Mouse (Mus musculus): Measurements from ENCODE around the gene Ssh2. TPM values are rescaled to one million over a fixed set of nuclear protein-coding genes. Genes with fewer than 3 reads are reported as not detected.

Gene Ssh2
- polyA plus RNA-seq, 1 experiment from 2014 or later: 11.3 TPM

- H3K4me2 ChIP-seq (ENCODE audit: low read depth, low read length): no peak overlapping the region
- no peaks in the 10 kb centered on the region for H3K27me3 ChIP-seq (replicated peaks; ENCODE audit: control insufficient read depth, insufficient read depth, low read length)
- 80% methylated on average over 4 of the region's 14 CpGs for WGBS
- no peaks in the 10 kb centered on the region for H3K9me3 ChIP-seq (ENCODE audit: control insufficient read depth, low read length)
- DNase-seq (ENCODE audit: low spot score) (no peak), ATAC-seq (ENCODE audit: low read depth) (no peak)
- no peak overlapping the region for H3K27ac ChIP-seq (replicated peaks; ENCODE audit: low read depth, low read length)
- peaks cover 7% of the 10 kb centered on the region for H3K4me1 ChIP-seq (ENCODE audit: control insufficient read depth, insufficient read depth, low read length)
- H3K4me3 ChIP-seq (ENCODE audit: low read depth, low read length): no peak overlapping the region
- peaks cover 70% of the 10 kb centered on the region for H3K36me3 ChIP-seq (ENCODE audit: control insufficient read depth, insufficient read depth, low read length)
- H3K9ac ChIP-seq (ENCODE audit: low read depth, low read length): no peak overlapping the region
Measured at GRCm38 (mm10) chr11:77506273-77506672, 290.2 kb downstream of the Ssh2 start.

- Histone ChIP-seq H3K4me2 (ENCODE audit: low read depth, low read length) (no peak overlapping the region), H3K27me3 (replicated peaks; ENCODE audit: control insufficient read depth, insufficient read depth, low read length) (no peaks in the 10 kb centered on the region), H3K36me3 (ENCODE audit: control insufficient read depth, insufficient read depth, low read length) (peaks cover 68% of the 10 kb centered on the region), H3K4me3 (ENCODE audit: low read depth, low read length) (no peak overlapping the region), H3K27ac (replicated peaks; ENCODE audit: low read depth, low read length) (0 out of 2 replicates have a peak overlapping the region, but pooled peaks have one; percentile 48), H3K9ac (ENCODE audit: low read depth, low read length) (no peak overlapping the region), H3K4me1 (ENCODE audit: control insufficient read depth, insufficient read depth, low read length) (peaks cover 11% of the 10 kb centered on the region), H3K9me3 (ENCODE audit: control insufficient read depth, low read length) (no peaks in the 10 kb centered on the region)
- 74% methylated on average over 6 of the region's 6 CpGs for whole genome bisulfite sequencing
- ATAC-seq (ENCODE audit: low read depth) (no peak), DNase-seq (ENCODE audit: low spot score) (no peak)
Measured at GRCm38 (mm10) chr11:77506941-77507340, 290.9 kb downstream of the Ssh2 start.

GRCm38 (mm10) chr11:77507426-77507825 lies 291.3 kb downstream of the Ssh2 start:
- Histone ChIP-seq H3K4me2 (ENCODE audit: low read depth, low read length) (no peak overlapping the region), H3K9ac (ENCODE audit: low read depth, low read length) (no peak overlapping the region), H3K9me3 (ENCODE audit: control insufficient read depth, low read length) (no peaks in the 10 kb centered on the region), H3K36me3 (ENCODE audit: control insufficient read depth, insufficient read depth, low read length) (peaks cover 63% of the 10 kb centered on the region), H3K27ac (replicated peaks; ENCODE audit: low read depth, low read length) (no peak overlapping the region), H3K4me3 (ENCODE audit: low read depth, low read length) (no peak overlapping the region), H3K4me1 (ENCODE audit: control insufficient read depth, insufficient read depth, low read length) (peaks cover 16% of the 10 kb centered on the region), H3K27me3 (replicated peaks; ENCODE audit: control insufficient read depth, insufficient read depth, low read length) (no peaks in the 10 kb centered on the region)
- no peak for DNase-seq (ENCODE audit: low spot score)
- 0 out of 2 replicates have a peak, but pooled peaks have one; percentile 3 for ATAC-seq (ENCODE audit: low read depth)
- WGBS: 69% methylated on average over 4 of the region's 4 CpGs

GRCm38 (mm10) chr11:77508068-77509021 lies 292.3 kb downstream of the Ssh2 start:
- peak overlapping the region; percentile 73 for H3K4me2 ChIP-seq (ENCODE audit: low read depth, low read length)
- H3K4me1 ChIP-seq (ENCODE audit: control insufficient read depth, insufficient read depth, low read length): peaks cover 18% of the 10 kb centered on the region
- H3K36me3 ChIP-seq (ENCODE audit: control insufficient read depth, insufficient read depth, low read length): peaks cover 54% of the 10 kb centered on the region
- H3K9me3 ChIP-seq (ENCODE audit: control insufficient read depth, low read length): no peaks in the 10 kb centered on the region
- H3K9ac ChIP-seq (ENCODE audit: low read depth, low read length): peak overlapping the region; percentile 63
- no peaks in the 10 kb centered on the region for H3K27me3 ChIP-seq (replicated peaks; ENCODE audit: control insufficient read depth, insufficient read depth, low read length)
- peak overlapping the region; percentile 38 for H3K4me3 ChIP-seq (ENCODE audit: low read depth, low read length)
- DNase-seq (ENCODE audit: low spot score) (peak; percentile 92), ATAC-seq (ENCODE audit: low read depth) (peak; percentile 70)
- WGBS: 13% methylated on average over 38 of the region's 49 CpGs
- H3K27ac ChIP-seq (replicated peaks; ENCODE audit: low read depth, low read length): peak overlapping the region; percentile 45; the same call in 1 of the 2 replicates

Other genes starting within 250 kb of the Ssh2 start
- 0.73 and 2.2 TPM in 2 replicates for gene Slc6a4, start 217.7 kb upstream of the Ssh2 start, polyA plus RNA-seq (2014; fragmentation: Nextera tagmentation; extraction: Ambion mirVana)
- 59.0 and 63.6 TPM in 2 replicates for gene Nsrp1, start 137.9 kb upstream of the Ssh2 start, polyA plus RNA-seq (2014; fragmentation: Nextera tagmentation; extraction: Ambion mirVana)
- gene Efcab5, start 27.3 kb upstream of the Ssh2 start, polyA plus RNA-seq (2014; fragmentation: Nextera tagmentation; extraction: Ambion mirVana): 0.20 and 0.50 TPM in 2 replicates
- gene Coro6, start 246.1 kb downstream of the Ssh2 start, polyA plus RNA-seq (2014; fragmentation: Nextera tagmentation; extraction: Ambion mirVana): 4.4 and 7.2 TPM in 2 replicates